ENCODE assay signal across 8 mouse cellular contexts in the genomic region with DNA sequence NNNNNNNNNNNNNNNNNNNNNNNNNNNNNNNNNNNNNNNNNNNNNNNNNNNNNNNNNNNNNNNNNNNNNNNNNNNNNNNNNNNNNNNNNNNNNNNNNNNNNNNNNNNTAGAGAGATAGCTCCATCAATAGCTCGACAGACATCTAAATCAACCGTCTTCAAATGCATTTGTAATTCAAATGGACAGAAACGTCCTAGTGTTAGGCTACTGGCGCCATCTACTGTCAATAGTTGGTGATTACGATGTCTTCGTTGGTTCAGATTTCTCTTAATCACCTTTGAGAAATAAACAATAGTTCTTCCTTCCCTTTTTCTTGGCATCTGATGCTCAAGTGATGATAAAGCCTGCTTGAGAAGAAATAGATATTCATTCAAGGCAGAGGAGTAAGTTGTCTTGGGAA. TPM values are rescaled to one million over a fixed set of nuclear protein-coding genes. Genes with fewer than 3 reads are reported as not detected.
DNase-seq lines count a peak whose midpoint lies in the region; ATAC-seq and TF ChIP-seq lines count a peak whose summit lies in the region.

No protein-coding gene starts in this region.

- peak; percentile 88 for TF ChIP-seq CTCF in hindbrain, postnatal 0 days (IDR thresholded peaks at IDR 0.05; ENCODE audit: low read depth)

- no peaks in the 10 kb centered on the region for H3K9me3 ChIP-seq in forebrain, embryonic 13.5 days (replicated peaks)
- H3K9me3 ChIP-seq in hindbrain, postnatal 0 days (ENCODE audit: low read length) = no peaks in the 10 kb centered on the region
- H3K9me3 ChIP-seq in liver, embryonic 12.5 days (replicated peaks) = no peaks in the 10 kb centered on the region

- H3K4me1 ChIP-seq in forebrain, embryonic 13.5 days = peaks cover 26% of the 10 kb centered on the region
- no peaks in the 10 kb centered on the region for H3K4me1 ChIP-seq in hindbrain, postnatal 0 days (ENCODE audit: insufficient read depth, low read length)
- peaks cover 38% of the 10 kb centered on the region for H3K4me1 ChIP-seq in liver, embryonic 12.5 days

- no peak overlapping the region for H3K27ac ChIP-seq in forebrain, embryonic 13.5 days
- H3K27ac ChIP-seq in hindbrain, postnatal 0 days = no peak overlapping the region
- no peak overlapping the region for H3K27ac ChIP-seq in liver, embryonic 12.5 days

- DNase-seq in layer of hippocampus, adult 11-12 months (ENCODE audit: low spot score) = peak; percentile 80
- DNase-seq in layer of hippocampus, postnatal 36 days = no peak
- peak; percentile 81 for DNase-seq in ZHBTc4 (ENCODE audit: low read depth, low spot score)
- peak; percentile 91 for DNase-seq in hindbrain, postnatal 0 days (ENCODE audit: low spot score)
- peak; percentile 90 for DNase-seq in naive thymus-derived CD4-positive, alpha-beta T cell, adult 2 months (ENCODE audit: low read depth)
- DNase-seq in urinary bladder, adult 2 months (ENCODE audit: low spot score) = no peak

- peaks cover 9% of the 10 kb centered on the region; the same call in 1 of the 2 replicates for H3K27me3 ChIP-seq in forebrain, embryonic 13.5 days
- H3K27me3 ChIP-seq in hindbrain, postnatal 0 days (ENCODE audit: insufficient read depth, low read length) = no peaks in the 10 kb centered on the region
- peaks cover 16% of the 10 kb centered on the region for H3K27me3 ChIP-seq in liver, embryonic 12.5 days (replicated peaks)

- 1% methylated on average over 6 of the region's 6 CpGs for WGBS in forebrain, embryonic 13.5 days
- under 1% methylated on average over 6 of the region's 6 CpGs for WGBS in hindbrain, postnatal 0 days
- under 1% methylated on average over 6 of the region's 6 CpGs for WGBS in liver, embryonic 12.5 days (ENCODE audit: insufficient replicate concordance)

- H3K4me2 ChIP-seq in forebrain, embryonic 13.5 days = peak overlapping the region; percentile 85
- peak overlapping the region; percentile 80 for H3K4me2 ChIP-seq in hindbrain, postnatal 0 days (ENCODE audit: low read depth, low read length)
- H3K4me2 ChIP-seq in liver, embryonic 12.5 days = peak overlapping the region; percentile 96

- peak overlapping the region; percentile 61 for H3K4me3 ChIP-seq in forebrain, embryonic 13.5 days
- peak overlapping the region; percentile 52; the same call in 1 of the 2 replicates for H3K4me3 ChIP-seq in hindbrain, postnatal 0 days (ENCODE audit: low read length)
- H3K4me3 ChIP-seq in liver, embryonic 12.5 days = peak overlapping the region; percentile 74; the same call in 1 of the 2 replicates

- no peak for ATAC-seq in forebrain, embryonic 13.5 days
- no peak for ATAC-seq in hindbrain, postnatal 0 days
- ATAC-seq in liver, embryonic 12.5 days = no peak

- H3K36me3 ChIP-seq in forebrain, embryonic 13.5 days (ENCODE audit: poor library complexity, severe bottlenecking) = no peaks in the 10 kb centered on the region
- no peaks in the 10 kb centered on the region for H3K36me3 ChIP-seq in hindbrain, postnatal 0 days (ENCODE audit: insufficient read depth, low read length)
- no peaks in the 10 kb centered on the region for H3K36me3 ChIP-seq in liver, embryonic 12.5 days

- H3K9ac ChIP-seq in forebrain, embryonic 13.5 days = peak overlapping the region; percentile 30; the same call in 1 of the 2 replicates
- no peak overlapping the region for H3K9ac ChIP-seq in hindbrain, postnatal 0 days (replicated peaks; ENCODE audit: low read length)
- H3K9ac ChIP-seq in liver, embryonic 12.5 days = no peak overlapping the region

RNA-seq across cellular contexts. Expression of a gene that starts 12.5 kb away (rescaled TPM):
- total RNA-seq in layer of hippocampus, postnatal 36 days (2021) = 1 to 10 TPM; 3.2 to 4.3 TPM
- 1.6 and 1.9 TPM in 2 replicates for polyA plus RNA-seq in forebrain, embryonic 13.5 days (2015; fragmentation: Nextera tagmentation; extraction: Ambion mirVana)
- 5.8 and 6.0 TPM in 2 replicates for total RNA-seq in hindbrain, postnatal 0 days (2014; rRNA removed)
- polyA plus RNA-seq in hindbrain, postnatal 0 days (2015; fragmentation: Nextera tagmentation; extraction: Ambion mirVana) = 6.3 and 8.2 TPM in 2 replicates
- polyA plus RNA-seq in liver, embryonic 12.5 days (2016; fragmentation: Nextera tagmentation; extraction: Ambion mirVana) = 16.3 and 16.5 TPM in 2 replicates
- 30.5 and 54.8 TPM in 2 replicates for polyA plus RNA-seq in urinary bladder, adult 2 months (2012; rRNA removed)

RNA-seq across cellular contexts. Expression of a gene that starts 32.6 kb away (rescaled TPM):
- total RNA-seq in layer of hippocampus, postnatal 36 days (2021) = 1 to 10 TPM in 1 of 2 experiments, under 1 TPM in 1; 0.40 to 1.3 TPM
- 4.2 and 5.2 TPM in 2 replicates for polyA plus RNA-seq in forebrain, embryonic 13.5 days (2015; fragmentation: Nextera tagmentation; extraction: Ambion mirVana)
- total RNA-seq in hindbrain, postnatal 0 days (2014; rRNA removed) = 20.1 and 26.4 TPM in 2 replicates
- polyA plus RNA-seq in hindbrain, postnatal 0 days (2015; fragmentation: Nextera tagmentation; extraction: Ambion mirVana) = 5.7 and 6.0 TPM in 2 replicates
- 4.1 and 5.0 TPM in 2 replicates for polyA plus RNA-seq in liver, embryonic 12.5 days (2016; fragmentation: Nextera tagmentation; extraction: Ambion mirVana)
- polyA plus RNA-seq in urinary bladder, adult 2 months (2012; rRNA removed) = 20.8 and 23.2 TPM in 2 replicates

RNA-seq across cellular contexts. Expression of a gene that starts 33.1 kb away (rescaled TPM):
- 1 to 10 TPM; 1.6 to 2.5 TPM for total RNA-seq in layer of hippocampus, postnatal 36 days (2021)
- 0.71 and 0.80 TPM in 2 replicates for polyA plus RNA-seq in forebrain, embryonic 13.5 days (2015; fragmentation: Nextera tagmentation; extraction: Ambion mirVana)
- total RNA-seq in hindbrain, postnatal 0 days (2014; rRNA removed) = 4.0 and 7.7 TPM in 2 replicates
- polyA plus RNA-seq in hindbrain, postnatal 0 days (2015; fragmentation: Nextera tagmentation; extraction: Ambion mirVana) = 3.7 TPM in 2 replicates
- polyA plus RNA-seq in liver, embryonic 12.5 days (2016; fragmentation: Nextera tagmentation; extraction: Ambion mirVana) = not detected in 2 replicates
- 14.9 and 16.1 TPM in 2 replicates for polyA plus RNA-seq in urinary bladder, adult 2 months (2012; rRNA removed)

RNA-seq across cellular contexts. Expression of a gene that starts 41.9 kb away (rescaled TPM):
- total RNA-seq in layer of hippocampus, postnatal 36 days (2021) = 10 to 100 TPM; 58.3 to 59.6 TPM
- 6.0 and 7.4 TPM in 2 replicates for polyA plus RNA-seq in forebrain, embryonic 13.5 days (2015; fragmentation: Nextera tagmentation; extraction: Ambion mirVana)
- 42.1 and 43.3 TPM in 2 replicates for total RNA-seq in hindbrain, postnatal 0 days (2014; rRNA removed)
- 5.5 and 7.1 TPM in 2 replicates for polyA plus RNA-seq in hindbrain, postnatal 0 days (2015; fragmentation: Nextera tagmentation; extraction: Ambion mirVana)
- polyA plus RNA-seq in liver, embryonic 12.5 days (2016; fragmentation: Nextera tagmentation; extraction: Ambion mirVana) = 2.1 and 2.3 TPM in 2 replicates
- polyA plus RNA-seq in urinary bladder, adult 2 months (2012; rRNA removed) = 34.8 and 37.5 TPM in 2 replicates

RNA-seq across cellular contexts. Expression of a gene that starts 43.0 kb away (rescaled TPM):
- total RNA-seq in layer of hippocampus, postnatal 36 days (2021) = under 1 TPM in 1 of 2 experiments, not detected in 1; 0.23 TPM
- polyA plus RNA-seq in forebrain, embryonic 13.5 days (2015; fragmentation: Nextera tagmentation; extraction: Ambion mirVana) = 0.08 TPM in 1 of 2 replicates, not detected in the other
- total RNA-seq in hindbrain, postnatal 0 days (2014; rRNA removed) = 0.10 and 0.18 TPM in 2 replicates
- 0.08 and 0.28 TPM in 2 replicates for polyA plus RNA-seq in hindbrain, postnatal 0 days (2015; fragmentation: Nextera tagmentation; extraction: Ambion mirVana)
- 0.19 and 0.33 TPM in 2 replicates for polyA plus RNA-seq in liver, embryonic 12.5 days (2016; fragmentation: Nextera tagmentation; extraction: Ambion mirVana)
- polyA plus RNA-seq in urinary bladder, adult 2 months (2012; rRNA removed) = 0.98 and 1.6 TPM in 2 replicates

Comparison
In these comparisons a context has a peak if more than half of its experiments do, and no peak if none do; other contexts are left out.
1. DNase-seq: peak in layer of hippocampus, adult 11-12 months (single experiment), ZHBTc4 (single experiment), hindbrain, postnatal 0 days (single experiment) and naive thymus-derived CD4-positive, alpha-beta T cell, adult 2 months (single experiment); none in layer of hippocampus, postnatal 36 days (0 of 2) and urinary bladder, adult 2 months (single experiment).
2. Peak in every context shown above with its lines, with median percentiles within 50 percentile points of each other: H3K4me2 ChIP-seq and H3K4me3 ChIP-seq.